ENCODE assay signal across 23 mouse cellular contexts in genomic region chr14:79649680-79650079, GRCm38 (mm10). TPM values are rescaled to one million over a fixed set of nuclear protein-coding genes. Genes with fewer than 3 reads are reported as not detected.
DNase-seq lines count a peak whose midpoint lies in the region; ATAC-seq lines count a peak whose summit lies in the region.
"Had no signal": no experiment of that assay in that cellular context is flagged by ENCODE, and none has a peak within 500 bp of the region (broad histone marks: within the 10 kb centered on the region; RNA-seq: fewer than 3 reads in every experiment).

No protein-coding gene starts in this region.

- H3K9ac ChIP-seq in embryonic facial prominence, embryonic 14.5 days (ENCODE audit: low read depth, low read length), result no peak overlapping the region
- H3K9ac ChIP-seq in limb, embryonic 13.5 days, result no peak overlapping the region
- H3K9ac ChIP-seq in hindbrain, embryonic 12.5 days, result no peak overlapping the region
- H3K9ac ChIP-seq: embryonic facial prominence, embryonic 13.5 days; forebrain, embryonic 13.5 days; forebrain, embryonic 15.5 days; forebrain, postnatal 0 days had no signal

- no peak overlapping the region for H3K4me3 ChIP-seq in embryonic facial prominence, embryonic 14.5 days (ENCODE audit: low read depth, low read length)
- no peak overlapping the region for H3K4me3 ChIP-seq in embryonic facial prominence, embryonic 10.5 days
- no peak overlapping the region for H3K4me3 ChIP-seq in limb, embryonic 13.5 days
- no peak overlapping the region for H3K4me3 ChIP-seq in limb, embryonic 10.5 days
- H3K4me3 ChIP-seq in hindbrain, embryonic 12.5 days, result no peak overlapping the region
- H3K4me3 ChIP-seq: embryonic facial prominence, embryonic 13.5 days; forebrain, embryonic 13.5 days; forebrain, embryonic 15.5 days had no signal

- H3K4me1 ChIP-seq in embryonic facial prominence, embryonic 14.5 days (ENCODE audit: control insufficient read depth, insufficient read depth, low read length), result no peaks in the 10 kb centered on the region
- peaks cover 8% of the 10 kb centered on the region for H3K4me1 ChIP-seq in embryonic facial prominence, embryonic 10.5 days
- H3K4me1 ChIP-seq in limb, embryonic 13.5 days, result peaks cover 27% of the 10 kb centered on the region
- H3K4me1 ChIP-seq in limb, embryonic 10.5 days, result peaks cover 9% of the 10 kb centered on the region
- peaks cover 6% of the 10 kb centered on the region for H3K4me1 ChIP-seq in hindbrain, embryonic 12.5 days
- H3K4me1 ChIP-seq: embryonic facial prominence, embryonic 13.5 days had no signal

- peak; percentile 31 for DNase-seq in embryonic facial prominence, embryonic 14.5 days (ENCODE audit: low spot score)
- DNase-seq in embryonic facial prominence, embryonic 10.5 days (ENCODE audit: low spot score), result no peak
- DNase-seq in limb, embryonic 10.5 days (ENCODE audit: low spot score), result no peak
- DNase-seq in thymus, postnatal 25 days, result no peak
- DNase-seq: adrenal gland, adult 2 months; adrenal gland, postnatal 10 days; adrenal gland, postnatal 25 days; cerebellum, adult 11 months; cerebellum, adult 18-20 months; cerebellum, adult 8-10 months; cerebellum, adult 9-11 months; cerebellum, postnatal 14 days; cerebellum, postnatal 36 days; forebrain, postnatal 0 days had no signal

- H3K27me3 ChIP-seq in embryonic facial prominence, embryonic 14.5 days (replicated peaks; ENCODE audit: control insufficient read depth, insufficient read depth, low read length), result no peaks in the 10 kb centered on the region
- H3K27me3 ChIP-seq in embryonic facial prominence, embryonic 10.5 days (replicated peaks; ENCODE audit: low read depth, poor library complexity, severe bottlenecking), result 0 out of 2 replicates have a peak, but pooled peaks cover 3% of the 10 kb centered on the region
- peaks cover 11% of the 10 kb centered on the region; the same call in 1 of the 2 replicates for H3K27me3 ChIP-seq in limb, embryonic 13.5 days
- H3K27me3 ChIP-seq in limb, embryonic 10.5 days (ENCODE audit: low read depth, poor library complexity, severe bottlenecking), result peaks cover 12% of the 10 kb centered on the region; the same call in 1 of the 2 replicates
- H3K27me3 ChIP-seq in hindbrain, embryonic 12.5 days, result no peaks in the 10 kb centered on the region
- H3K27me3 ChIP-seq: embryonic facial prominence, embryonic 13.5 days; forebrain, embryonic 13.5 days; forebrain, embryonic 15.5 days had no signal

- 43% methylated on average over 3 of the region's 3 CpGs for WGBS in embryonic facial prominence, embryonic 14.5 days
- 80% methylated on average over 3 of the region's 3 CpGs for WGBS in embryonic facial prominence, embryonic 10.5 days
- 42% methylated on average over 3 of the region's 3 CpGs for WGBS in limb, embryonic 13.5 days
- 82% methylated on average over 3 of the region's 3 CpGs for WGBS in limb, embryonic 10.5 days
- WGBS in hindbrain, embryonic 12.5 days, result 90% methylated on average over 3 of the region's 3 CpGs

- H3K4me2 ChIP-seq in embryonic facial prominence, embryonic 14.5 days (ENCODE audit: low read depth, low read length), result no peak overlapping the region
- H3K4me2 ChIP-seq in limb, embryonic 13.5 days (replicated peaks), result no peak overlapping the region
- H3K4me2 ChIP-seq in hindbrain, embryonic 12.5 days (replicated peaks), result no peak overlapping the region
- H3K4me2 ChIP-seq: embryonic facial prominence, embryonic 13.5 days; forebrain, embryonic 13.5 days; forebrain, embryonic 15.5 days had no signal

- no peak for ATAC-seq in embryonic facial prominence, embryonic 14.5 days (ENCODE audit: low read depth)
- peak; percentile 54; the same call in 1 of the 2 replicates for ATAC-seq in limb, embryonic 13.5 days (ENCODE audit: low FRiP score, low read depth)
- peak; percentile 66 to 77; a peak in 3 of 4 replicates for ATAC-seq in hematopoietic stem cell, adult 5-6 weeks (replicated peaks in 1 of 2; ENCODE audit: insufficient read depth in 1 of 2, low FRiP score in 2 of 2, low TSS enrichment in 1 of 2, low read depth in 1 of 2, poor library complexity in 2 of 2, severe bottlenecking in 2 of 2)
- no peak for ATAC-seq in hindbrain, embryonic 12.5 days (ENCODE audit: low FRiP score)
- ATAC-seq: forebrain, embryonic 13.5 days; forebrain, embryonic 15.5 days; forebrain, postnatal 0 days had no signal

- no peaks in the 10 kb centered on the region for H3K9me3 ChIP-seq in embryonic facial prominence, embryonic 14.5 days (ENCODE audit: control insufficient read depth, low read length)
- H3K9me3 ChIP-seq in embryonic facial prominence, embryonic 10.5 days, result no peaks in the 10 kb centered on the region
- H3K9me3 ChIP-seq in limb, embryonic 13.5 days, result no peaks in the 10 kb centered on the region
- H3K9me3 ChIP-seq in limb, embryonic 10.5 days (replicated peaks), result no peaks in the 10 kb centered on the region
- no peaks in the 10 kb centered on the region for H3K9me3 ChIP-seq in hindbrain, embryonic 12.5 days (replicated peaks)
- H3K9me3 ChIP-seq: embryonic facial prominence, embryonic 13.5 days; forebrain, embryonic 13.5 days; forebrain, embryonic 15.5 days had no signal

- H3K27ac ChIP-seq in embryonic facial prominence, embryonic 14.5 days (replicated peaks; ENCODE audit: low read depth, low read length), result no peak overlapping the region
- no peak overlapping the region for H3K27ac ChIP-seq in embryonic facial prominence, embryonic 10.5 days (replicated peaks)
- H3K27ac ChIP-seq in limb, embryonic 13.5 days, result no peak overlapping the region
- no peak overlapping the region for H3K27ac ChIP-seq in limb, embryonic 10.5 days
- no peak overlapping the region for H3K27ac ChIP-seq in hindbrain, embryonic 12.5 days
- H3K27ac ChIP-seq: embryonic facial prominence, embryonic 13.5 days; forebrain, embryonic 13.5 days; forebrain, embryonic 15.5 days had no signal

- no peaks in the 10 kb centered on the region for H3K36me3 ChIP-seq in embryonic facial prominence, embryonic 14.5 days (ENCODE audit: control insufficient read depth, insufficient read depth, low read length)
- H3K36me3 ChIP-seq in embryonic facial prominence, embryonic 10.5 days (replicated peaks), result no peaks in the 10 kb centered on the region
- H3K36me3 ChIP-seq in limb, embryonic 13.5 days, result peaks cover 7% of the 10 kb centered on the region; the same call in 1 of the 2 replicates
- no peaks in the 10 kb centered on the region for H3K36me3 ChIP-seq in limb, embryonic 10.5 days
- H3K36me3 ChIP-seq in hindbrain, embryonic 12.5 days, result no peaks in the 10 kb centered on the region
- H3K36me3 ChIP-seq: embryonic facial prominence, embryonic 13.5 days; forebrain, embryonic 15.5 days had no signal

RNA-seq across cellular contexts. Expression of gene Cnmd, which starts 12.3 kb away (rescaled TPM):
- polyA plus RNA-seq in embryonic facial prominence, embryonic 14.5 days (2014; fragmentation: Nextera tagmentation; extraction: Ambion mirVana), result 125 and 186 TPM in 2 replicates
- 2.4 and 5.5 TPM in 2 replicates for polyA plus RNA-seq in embryonic facial prominence, embryonic 10.5 days (2016; fragmentation: Nextera tagmentation; extraction: Ambion mirVana)
- polyA plus RNA-seq in limb, embryonic 13.5 days (2015; fragmentation: Nextera tagmentation; extraction: Ambion mirVana), result 189 and 200 TPM in 2 replicates
- polyA plus RNA-seq in limb, embryonic 10.5 days (2016; fragmentation: Nextera tagmentation; extraction: Ambion mirVana), result 0.20 and 4.9 TPM in 2 replicates
- not detected in 2 replicates for total RNA-seq in hematopoietic stem cell, adult 5-6 weeks (2017)
- 66.9 and 90.7 TPM in 2 replicates for polyA plus RNA-seq in hindbrain, embryonic 12.5 days (2016; fragmentation: Nextera tagmentation; extraction: Ambion mirVana)
- total RNA-seq: ES-E14, MEL had no signal
- polyA plus RNA-seq: adrenal gland, adult 2 months; C2C12 had no signal

Comparison
In these comparisons a context has a peak if more than half of its experiments do, and no peak if none do; other contexts are left out.
1. RNA of gene Cnmd, which starts 12.3 kb away (polyA plus RNA-seq): 189 to 200 TPM in limb, embryonic 13.5 days, 125 to 186 TPM in embryonic facial prominence, embryonic 14.5 days and 66.9 to 90.7 TPM in hindbrain, embryonic 12.5 days; 0.20 to 4.9 TPM in limb, embryonic 10.5 days and 2.4 to 5.5 TPM in embryonic facial prominence, embryonic 10.5 days; every median in the first group is over 10 times any median in the second.
2. ATAC-seq: peak in limb, embryonic 13.5 days (single experiment) and hematopoietic stem cell, adult 5-6 weeks (2 of 2); none in embryonic facial prominence, embryonic 14.5 days (single experiment) and hindbrain, embryonic 12.5 days (single experiment).